Mouse (Mus musculus) left cerebral cortex, adult 11 months (tissue): ENCODE data around the gene Ruvbl2.
"Not testable (repeated sequence)": the region's sequence is repeated elsewhere in the genome, so short reads cannot be mapped to it uniquely, and the experiment has no call there.

Experiments
- DNase-seq: peaks from one replicate; pipeline ENCODE4 v3.0.0; 2022; ENCODE audit warnings: low spot score

Ruvbl2 gene

GRCm38 (mm10) chr7:45396337-45396775 lies 41.5 kb downstream of the Ruvbl2 start:
- DNase-seq = not testable (repeated sequence)

- peak; percentile 100 for DNase-seq
These were observed 42.1 kb downstream of the Ruvbl2 start, which contains the start of gene Snrnp70 for GRCm38 (mm10) chr7:45395578-45396336. Gene Snrnp70 (minus strand): TSS chr7:45395742.

GRCm38 (mm10) chr7:45395129-45395541 lies 42.8 kb downstream of the Ruvbl2 start:
- no peak for DNase-seq

- DNase-seq = no peak
These were observed 51.8 kb downstream of the Ruvbl2 start for GRCm38 (mm10) chr7:45386077-45386476.

DNA sequence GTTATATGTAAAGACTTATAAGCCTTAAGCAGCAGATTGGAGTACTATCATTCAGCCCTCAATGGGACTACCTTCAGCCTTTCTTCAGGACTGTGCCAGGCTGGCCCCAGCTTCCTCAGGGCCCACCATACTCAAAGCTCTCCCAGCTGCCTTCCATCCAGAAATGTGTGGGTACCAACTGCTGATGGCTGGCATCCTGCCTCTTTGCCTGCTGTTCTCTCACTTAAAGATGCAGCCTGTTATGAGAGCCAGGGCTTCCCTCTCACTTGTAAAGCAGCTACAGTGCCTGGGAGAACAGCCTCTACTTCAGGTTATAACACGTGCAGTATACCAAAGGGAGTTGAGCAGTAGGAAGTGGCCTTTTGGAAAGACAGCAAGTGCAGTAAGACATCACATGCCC lies 61.8 kb downstream of the Ruvbl2 start:
- DNase-seq = no peak

GRCm38 (mm10) chr7:45374620-45375019 lies 63.3 kb downstream of the Ruvbl2 start:
- no peak for DNase-seq

GRCm38 (mm10) chr7:45372371-45372770 lies 65.5 kb downstream of the Ruvbl2 start:
- DNase-seq = no peak
